Mouse (Mus musculus) heart, postnatal 0 days (tissue): ENCODE data around the gene Gzma.

ENCODE experiments used
- CTCF ChIP-seq: IDR thresholded peaks from 2 replicates; pipeline ENCODE4 v1.5.1; 2016; ENCODE audit warnings: antibody characterized with exemption, control low read depth, low read depth
- EP300 ChIP-seq: IDR thresholded peaks from 2 replicates; pipeline ENCODE4 v1.6.1; 2016; ENCODE audit warnings: antibody characterized with exemption, low read depth

- TF ChIP-seq CTCF (no peak), EP300 (no peak)
Measured at GRCm38 (mm10) chr13:113094618-113095017, 6.2 kb downstream of the Gzma start.
